Mouse (Mus musculus) limb, embryonic 14.5 days (tissue): ENCODE data around the gene Cs. TPM values are rescaled to one million over a fixed set of nuclear protein-coding genes. Genes with fewer than 3 reads are reported as not detected.

Source experiments
- ATAC-seq: fragments of 200-750 bp; cut with Nextera tagmentation; 2 replicates; pipeline ENCODE4 v1.8.0; 2017; ENCODE audit warnings: low read depth, moderate number of reproducible peaks, moderate TSS enrichment; ENCODE audit not compliant: low FRiP score
- DNase-seq: peaks from one replicate; pipeline ENCODE4 v3.0.0-alpha.2; 2015; ENCODE audit warnings: low spot score
- H3K27ac ChIP-seq: fragments of 300-500 bp; sonication (generic); replicated peaks from 2 replicates; pipeline ENCODE4 v1.5.1; 2014; ENCODE audit warnings: low read depth, mild to moderate bottlenecking, low read length, moderate library complexity, mixed read lengths
- H3K27me3 ChIP-seq: fragments of 300-500 bp; sonication (generic); 2 replicates; pipeline ENCODE4 v1.6.1; 2014; ENCODE audit warnings: low read length, mixed read lengths; ENCODE audit not compliant: control insufficient read depth, insufficient read depth
- H3K36me3 ChIP-seq: fragments of 300-500 bp; sonication (generic); 2 replicates; pipeline ENCODE4 v1.6.1; 2014; ENCODE audit warnings: mild to moderate bottlenecking, low read length, moderate library complexity, mixed read lengths; ENCODE audit not compliant: control insufficient read depth, insufficient read depth
- H3K4me1 ChIP-seq: fragments of 300-500 bp; sonication (generic); 2 replicates; pipeline ENCODE4 v1.6.1; 2014; ENCODE audit warnings: antibody characterized with exemption, low read length, mixed read lengths; ENCODE audit not compliant: control insufficient read depth, insufficient read depth
- H3K4me2 ChIP-seq: fragments of 300-500 bp; sonication (generic); replicated peaks from 2 replicates; pipeline ENCODE4 v1.6.1; 2014; ENCODE audit warnings: low read depth, mild to moderate bottlenecking, low read length, moderate library complexity; ENCODE audit not compliant: severe bottlenecking
- H3K4me3 ChIP-seq: fragments of 300-500 bp; sonication (generic); replicated peaks from 2 replicates; pipeline ENCODE4 v1.5.1; 2014; ENCODE audit warnings: low read length
- H3K9ac ChIP-seq: fragments of 300-500 bp; sonication (generic); 2 replicates; pipeline ENCODE4 v1.6.1; 2014; ENCODE audit warnings: mild to moderate bottlenecking, low read depth, low read length, moderate library complexity; ENCODE audit not compliant: severe bottlenecking
- H3K9me3 ChIP-seq: fragments of 300-500 bp; sonication (generic); 2 replicates; pipeline ENCODE4 v1.6.1; 2016; ENCODE audit warnings: low read length; ENCODE audit not compliant: control insufficient read depth
- POLR2A ChIP-seq: fragments of 200-500 bp; IDR thresholded peaks from 2 replicates; pipeline ENCODE4 v1.8.0; 2012; ENCODE audit warnings: inconsistent platforms, mild to moderate bottlenecking, moderate library complexity, borderline replicate concordance; ENCODE audit not compliant: insufficient read depth, insufficient read length; ENCODE audit errors: extremely low read depth
- WGBS: fragments of 180-500 bp; shearing (Covaris S2); extraction: QIAGEN DNeasy Blood & Tissue Kit; methylation state at CpG from one replicate; pipeline ENCODE4 v1.1.7; 2014; 5-methylcytosine and 5-hydroxymethylcytosine counted together
- polyA plus RNA-seq, 2 experiments: library from polyadenylated mRNA; depleted of rRNA in 1 of 2; stranded (reverse) in 1 of 2; unstranded in 1 of 2; fragments of >200 nt; fragmentation: Nextera tagmentation in 1 of 2; extraction: Ambion mirVana in 1 of 2; gene quantifications; 2 replicates each; pipeline versions ENCODE4 v1.2.1 to v1.2.3; 2012 to 2014

Cs gene
- polyA plus RNA-seq, 2 experiments, result 131 to 174 TPM

DNA sequence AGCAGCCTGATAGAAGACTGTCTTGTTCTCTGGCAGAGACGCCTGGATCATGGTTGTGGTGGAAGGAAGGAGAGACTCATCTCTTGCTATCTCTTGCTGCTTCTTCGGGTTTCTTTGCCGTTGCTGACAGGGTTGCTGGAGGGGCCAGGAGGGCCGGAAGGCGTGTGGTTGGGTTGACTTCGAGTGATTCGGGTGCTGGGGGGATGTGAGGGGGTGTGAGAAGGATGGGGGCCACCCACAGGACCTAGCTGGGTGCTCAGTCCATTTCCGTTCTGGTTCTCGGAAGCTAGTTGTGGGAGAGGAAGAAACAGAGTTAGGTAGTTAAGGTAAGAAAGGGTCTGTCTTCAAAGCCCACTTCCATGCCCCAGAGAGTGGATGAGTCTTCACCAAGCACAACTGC, 64.1 kb downstream of the Cs start:
- no peak overlapping the region for H3K4me3 ChIP-seq
- H3K9me3 ChIP-seq, result no peaks in the 10 kb centered on the region
- no peak overlapping the region for H3K27ac ChIP-seq
- DNase-seq (no peak), ATAC-seq (no peak)
- 86% methylated on average over 9 of the region's 9 CpGs for WGBS
- peaks cover 2% of the 10 kb centered on the region; the same call in 1 of the 2 replicates for H3K4me1 ChIP-seq
- peaks cover 28% of the 10 kb centered on the region for H3K36me3 ChIP-seq
- H3K27me3 ChIP-seq, result no peaks in the 10 kb centered on the region
- no peak overlapping the region for H3K4me2 ChIP-seq
- no peak overlapping the region for H3K9ac ChIP-seq
- TF ChIP-seq POLR2A, result no peak

DNA sequence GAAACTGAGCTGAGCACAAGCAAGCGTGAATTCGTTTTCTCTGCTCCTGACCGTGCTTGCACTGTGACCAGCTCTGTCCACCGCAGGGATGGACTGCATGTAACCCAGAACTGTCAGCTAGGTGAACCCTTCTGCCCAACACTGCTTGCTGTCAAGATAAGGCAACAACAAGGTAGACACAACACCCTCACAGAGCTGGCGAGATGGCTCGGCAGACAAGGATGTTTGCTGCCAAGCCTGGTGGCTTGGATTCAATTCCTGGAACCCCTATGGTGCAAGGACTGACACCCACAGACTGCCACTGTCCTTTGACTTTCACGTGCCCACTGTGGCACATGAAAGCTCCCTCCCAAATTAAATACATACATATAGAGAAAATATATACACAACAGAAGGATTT, 66.4 kb downstream of the Cs start:
- ATAC-seq (no peak), DNase-seq (no peak)
- Histone ChIP-seq H3K9me3 (no peaks in the 10 kb centered on the region), H3K4me3 (no peak overlapping the region), H3K27ac (no peak overlapping the region), H3K4me1 (peaks cover 6% of the 10 kb centered on the region; the same call in 1 of the 2 replicates), H3K27me3 (no peaks in the 10 kb centered on the region), H3K4me2 (no peak overlapping the region), H3K36me3 (peaks cover 23% of the 10 kb centered on the region; the same call in 1 of the 2 replicates), H3K9ac (no peak overlapping the region)
- TF ChIP-seq POLR2A, result no peak
- 83% methylated on average over 7 of the region's 7 CpGs for WGBS

DNA sequence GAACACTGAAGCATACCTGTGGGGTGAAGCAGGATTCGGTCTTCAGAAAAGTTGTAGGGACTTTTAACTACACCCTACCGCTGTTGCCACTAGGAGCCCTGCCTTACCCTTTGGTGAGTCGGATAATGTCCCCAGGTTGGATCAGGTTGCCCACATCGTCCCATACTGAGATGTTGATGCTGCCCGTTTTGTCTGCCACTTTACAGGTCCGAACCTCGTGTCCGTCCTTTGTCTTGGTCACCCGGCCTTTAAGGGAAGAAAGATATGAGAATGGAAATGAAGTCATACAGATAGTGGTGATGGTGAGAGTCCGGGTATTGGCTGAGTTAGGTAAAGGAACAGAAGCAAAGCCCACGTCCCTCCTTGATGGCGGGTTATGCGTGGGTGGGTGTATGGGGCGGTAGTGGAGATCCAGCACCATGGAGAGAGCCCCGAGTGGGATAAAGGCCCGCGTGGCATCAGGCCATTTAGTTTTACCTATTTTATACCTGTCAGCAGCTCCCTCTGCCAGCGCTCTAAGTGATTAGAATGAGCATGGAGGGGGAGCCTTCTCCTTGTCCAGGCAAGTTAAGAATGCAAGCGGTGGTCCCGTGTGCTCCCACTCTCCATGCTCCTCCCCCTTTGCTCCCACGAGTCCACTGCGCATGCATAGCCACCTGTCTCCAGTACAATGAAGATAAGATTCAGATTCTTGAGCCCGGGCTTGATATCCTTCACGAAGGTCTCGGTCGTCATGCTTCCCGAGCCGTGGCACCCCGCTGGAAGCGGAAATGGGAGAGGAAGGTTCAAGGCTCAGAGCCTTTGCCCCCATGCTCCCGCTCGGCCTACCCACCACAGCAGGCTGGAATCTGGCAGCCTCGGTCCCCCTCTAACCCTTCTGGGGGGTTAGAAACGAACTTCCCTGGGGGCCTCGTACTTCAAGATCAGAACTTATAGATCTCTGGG, 71.3 kb downstream of the Cs start:
- H3K9ac ChIP-seq, result peak overlapping the region; percentile 60
- H3K4me1 ChIP-seq, result peaks cover 24% of the 10 kb centered on the region
- H3K27me3 ChIP-seq, result no peaks in the 10 kb centered on the region
- 18% methylated on average over 35 of the region's 35 CpGs for WGBS
- no peak for TF ChIP-seq POLR2A
- DNase-seq, result peak; percentile 13
- peak overlapping the region; percentile 55 for H3K27ac ChIP-seq
- H3K4me2 ChIP-seq, result peak overlapping the region; percentile 63
- H3K36me3 ChIP-seq, result peaks cover 16% of the 10 kb centered on the region; the same call in 1 of the 2 replicates
- no peak for ATAC-seq
- H3K9me3 ChIP-seq, result no peaks in the 10 kb centered on the region
- H3K4me3 ChIP-seq, result peak overlapping the region; percentile 72

- peak overlapping the region; percentile 97 for H3K4me2 ChIP-seq
- H3K9ac ChIP-seq, result peak overlapping the region; percentile 60
- DNase-seq (peak; percentile 99), ATAC-seq (peak; percentile 91)
- peaks cover 25% of the 10 kb centered on the region for H3K36me3 ChIP-seq
- peak overlapping the region; percentile 89 for H3K27ac ChIP-seq
- H3K9me3 ChIP-seq, result no peaks in the 10 kb centered on the region
- peaks cover 24% of the 10 kb centered on the region for H3K4me1 ChIP-seq
- 4% methylated on average over 35 of the region's 36 CpGs for WGBS
- no peak for TF ChIP-seq POLR2A
- no peaks in the 10 kb centered on the region for H3K27me3 ChIP-seq
- peak overlapping the region; percentile 72 for H3K4me3 ChIP-seq
These were observed 72.4 kb downstream of the Cs start for GRCm38 (mm10) chr10:128409692-128410559.

GRCm38 (mm10) chr10:128410560-128410845, 73.0 kb downstream of the Cs start:
- peak overlapping the region; percentile 97 for H3K4me2 ChIP-seq
- no peak for DNase-seq
- peaks cover 24% of the 10 kb centered on the region for H3K4me1 ChIP-seq
- peaks cover 31% of the 10 kb centered on the region for H3K36me3 ChIP-seq
- no peaks in the 10 kb centered on the region for H3K27me3 ChIP-seq
- WGBS, result 26% methylated on average over 4 of the region's 4 CpGs
- no peak for ATAC-seq
- H3K9me3 ChIP-seq, result no peaks in the 10 kb centered on the region
- H3K4me3 ChIP-seq, result peak overlapping the region; percentile 72
- TF ChIP-seq POLR2A, result no peak
- peak overlapping the region; percentile 89 for H3K27ac ChIP-seq
- peak overlapping the region; percentile 70; the same call in 1 of the 2 replicates for H3K9ac ChIP-seq
